In the genomic region with DNA sequence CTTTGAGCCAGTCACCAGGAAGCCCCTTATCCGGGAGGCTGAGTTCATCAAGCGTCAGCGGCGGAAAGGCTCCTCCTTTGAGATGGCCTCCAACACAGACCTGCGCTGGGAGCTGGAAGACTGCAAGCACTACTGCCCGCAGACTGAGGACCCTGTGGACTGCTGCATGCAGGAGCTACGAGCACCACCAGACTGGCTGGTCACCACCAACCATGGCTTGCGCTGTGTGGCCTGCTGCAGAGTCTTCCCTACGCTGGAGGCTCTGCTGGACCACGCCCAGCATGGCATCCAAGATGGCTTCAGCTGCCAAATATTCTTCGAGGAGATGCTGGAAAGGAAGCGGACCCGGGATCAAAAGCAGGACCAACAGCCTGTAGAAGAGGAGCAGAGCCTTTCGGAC, we compare ENCODE assay signal across 26 mouse cellular contexts. TPM values are rescaled to one million over a fixed set of nuclear protein-coding genes. Genes with fewer than 3 reads are reported as not detected.
A peak's percentile ranks its signal among the peaks of the same experiment; 100 is the strongest.
DNase-seq lines count a peak whose midpoint lies in the region; ATAC-seq lines count a peak whose summit lies in the region.
"Had no signal": no experiment of that assay in that cellular context is flagged by ENCODE, and none has a peak within 500 bp of the region (broad histone marks: within the 10 kb centered on the region; RNA-seq: fewer than 3 reads in every experiment).

No protein-coding gene starts in this region.

- WGBS in heart, embryonic 13.5 days: 75% methylated on average over 14 of the region's 14 CpGs
- WGBS in lung, embryonic 15.5 days: 76% methylated on average over 14 of the region's 14 CpGs

- peak; percentile 61 to 67 for DNase-seq in cerebellum, postnatal 10 days
- no peak for DNase-seq in cerebellum, adult 8-10 months
- DNase-seq in heart, adult 18-20 months: no peak
- no peak for DNase-seq in lung, postnatal 25 days (ENCODE audit: low spot score)
- DNase-seq in testis, postnatal 10 days (ENCODE audit: low spot score): peak; percentile 39
- DNase-seq: gastrocnemius, postnatal 14 days; kidney, postnatal 4 days; layer of hippocampus, adult 9-11 months; lung, adult 2 months; right cerebral cortex, postnatal 25 days; thymus, postnatal 14 days had no signal

- H3K4me1 ChIP-seq in heart, embryonic 13.5 days: peaks cover 19% of the 10 kb centered on the region
- 0 out of 2 replicates have a peak, but pooled peaks cover 8% of the 10 kb centered on the region for H3K4me1 ChIP-seq in lung, embryonic 15.5 days
- H3K4me1 ChIP-seq: forebrain, embryonic 12.5 days had no signal

- peak overlapping the region; percentile 31 for H3K4me2 ChIP-seq in heart, embryonic 13.5 days
- no peak overlapping the region for H3K4me2 ChIP-seq in lung, embryonic 15.5 days
- H3K4me2 ChIP-seq: forebrain, embryonic 12.5 days; kidney, embryonic 15.5 days; liver, embryonic 11.5 days; midbrain, embryonic 11.5 days had no signal

- H3K4me3 ChIP-seq in heart, embryonic 13.5 days: no peak overlapping the region
- no peak overlapping the region for H3K4me3 ChIP-seq in lung, embryonic 15.5 days
- H3K4me3 ChIP-seq: embryonic facial prominence, embryonic 10.5 days; forebrain, embryonic 12.5 days; hindbrain, embryonic 10.5 days; kidney, embryonic 15.5 days had no signal

- no peaks in the 10 kb centered on the region for H3K36me3 ChIP-seq in heart, embryonic 13.5 days
- no peaks in the 10 kb centered on the region for H3K36me3 ChIP-seq in lung, embryonic 15.5 days
- H3K36me3 ChIP-seq: embryonic facial prominence, embryonic 10.5 days; forebrain, embryonic 12.5 days; hindbrain, embryonic 10.5 days; kidney, embryonic 15.5 days had no signal

- H3K27ac ChIP-seq in heart, embryonic 13.5 days (replicated peaks): no peak overlapping the region
- H3K27ac ChIP-seq in lung, embryonic 15.5 days: no peak overlapping the region
- H3K27ac ChIP-seq: embryonic facial prominence, embryonic 10.5 days; forebrain, embryonic 12.5 days; hindbrain, embryonic 10.5 days; hindbrain, postnatal 0 days; kidney, embryonic 15.5 days had no signal

- H3K27me3 ChIP-seq in heart, embryonic 13.5 days (replicated peaks): peaks cover 8% of the 10 kb centered on the region; the same call in 1 of the 2 replicates
- H3K27me3 ChIP-seq in lung, embryonic 15.5 days: no peaks in the 10 kb centered on the region

- no peak overlapping the region for H3K9ac ChIP-seq in heart, embryonic 13.5 days
- no peak overlapping the region for H3K9ac ChIP-seq in lung, embryonic 15.5 days
- H3K9ac ChIP-seq: forebrain, embryonic 12.5 days; kidney, embryonic 15.5 days had no signal

- no peak for ATAC-seq in heart, embryonic 13.5 days (ENCODE audit: extremely low read depth, insufficient number of reproducible peaks, low FRiP score, low TSS enrichment)
- ATAC-seq in lung, embryonic 15.5 days (ENCODE audit: borderline replicate concordance, extremely low read depth, low FRiP score, low TSS enrichment): peak; percentile 51; the same call in 1 of the 2 replicates
- ATAC-seq: hindbrain, postnatal 0 days; intestine, postnatal 0 days had no signal

- H3K9me3 ChIP-seq in heart, embryonic 13.5 days: no peaks in the 10 kb centered on the region
- no peaks in the 10 kb centered on the region for H3K9me3 ChIP-seq in lung, embryonic 15.5 days
- H3K9me3 ChIP-seq: embryonic facial prominence, embryonic 10.5 days; forebrain, embryonic 12.5 days; hindbrain, embryonic 10.5 days; kidney, embryonic 15.5 days had no signal

RNA-seq across cellular contexts. Expression of gene Fam170b, which starts 1.8 kb away (rescaled TPM):
- polyA plus RNA-seq in heart, embryonic 13.5 days (2015; fragmentation: Nextera tagmentation; extraction: Ambion mirVana): 0.08 and 0.20 TPM in 2 replicates
- total RNA-seq in heart, adult 18-20 months (2021): not detected
- polyA plus RNA-seq in lung, embryonic 15.5 days (2015; fragmentation: Nextera tagmentation; extraction: Ambion mirVana): 0.11 and 0.13 TPM in 2 replicates
- total RNA-seq: common myeloid progenitor, adult 5-6 weeks; gastrocnemius, postnatal 14 days; hindbrain, postnatal 0 days; left cerebral cortex, adult 8-10 months had no signal
- polyA plus RNA-seq: embryonic facial prominence, embryonic 10.5 days; forebrain, embryonic 12.5 days; frontal cortex, adult 2 months; hindbrain, embryonic 10.5 days; hindbrain, postnatal 0 days; intestine, postnatal 0 days; limb, embryonic 11.5 days; liver, embryonic 11.5 days; lung, adult 2 months; midbrain, embryonic 11.5 days; spleen, adult 2 months had no signal

RNA-seq across cellular contexts. Expression of gene Vstm4, which starts 21.0 kb away (rescaled TPM):
- 15.8 and 16.1 TPM in 2 replicates for polyA plus RNA-seq in heart, embryonic 13.5 days (2015; fragmentation: Nextera tagmentation; extraction: Ambion mirVana)
- 1 to 10 TPM; 8.4 to 8.7 TPM for total RNA-seq in heart, adult 18-20 months (2021)
- polyA plus RNA-seq in lung, embryonic 15.5 days (2015; fragmentation: Nextera tagmentation; extraction: Ambion mirVana): 60.1 and 62.8 TPM in 2 replicates
- total RNA-seq: common myeloid progenitor, adult 5-6 weeks had no signal

RNA-seq across cellular contexts. Expression of gene Tmem273, which starts 49.8 kb away (rescaled TPM):
- polyA plus RNA-seq in heart, embryonic 13.5 days (2015; fragmentation: Nextera tagmentation; extraction: Ambion mirVana): 0.76 and 1.0 TPM in 2 replicates
- under 1 TPM; 0.39 to 0.50 TPM for total RNA-seq in heart, adult 18-20 months (2021)
- 0.77 and 0.98 TPM in 2 replicates for polyA plus RNA-seq in lung, embryonic 15.5 days (2015; fragmentation: Nextera tagmentation; extraction: Ambion mirVana)

Comparison
In these comparisons a context has a peak if more than half of its experiments do, and no peak if none do; other contexts are left out.
1. DNase-seq: peak in cerebellum, postnatal 10 days (2 of 2) and testis, postnatal 10 days (single experiment); none in cerebellum, adult 8-10 months (single experiment), heart, adult 18-20 months (0 of 2) and lung, postnatal 25 days (single experiment).